Mouse (Mus musculus): ENCODE measurements around the gene Slc7a6.

Gene Slc7a6

GRCm38 (mm10) chr8:106157419-106157818 is 11.2 kb upstream of the Slc7a6 start:
- no peak for TF ChIP-seq GATA4 (IDR thresholded peaks at IDR 0.05; ENCODE audit: insufficient replicate concordance, low read length)

GRCm38 (mm10) chr8:106158381-106158780 is 10.3 kb upstream of the Slc7a6 start:
- no peak for TF ChIP-seq GATA4 (IDR thresholded peaks at IDR 0.05; ENCODE audit: insufficient replicate concordance, low read length)

- no peak for TF ChIP-seq GATA4 (IDR thresholded peaks at IDR 0.05; ENCODE audit: insufficient replicate concordance, low read length)
Observed at GRCm38 (mm10) chr8:106159876-106160275, 8.8 kb upstream of the Slc7a6 start.

- TF ChIP-seq GATA4 (IDR thresholded peaks at IDR 0.05; ENCODE audit: insufficient replicate concordance, low read length) = no peak
Observed at GRCm38 (mm10) chr8:106163251-106163650, 5.4 kb upstream of the Slc7a6 start.

- no peak for TF ChIP-seq GATA4 (IDR thresholded peaks at IDR 0.05; ENCODE audit: insufficient replicate concordance, low read length)
Observed at GRCm38 (mm10) chr8:106165460-106165859, 3.2 kb upstream of the Slc7a6 start.

GRCm38 (mm10) chr8:106169017-106169933 is 618 bp downstream of the Slc7a6 start:
- TF ChIP-seq GATA4 (IDR thresholded peaks at IDR 0.05; ENCODE audit: insufficient replicate concordance, low read length) = no peak

- no peak for TF ChIP-seq GATA4 (IDR thresholded peaks at IDR 0.05; ENCODE audit: insufficient replicate concordance, low read length)
Observed at GRCm38 (mm10) chr8:106169934-106170480, 1.4 kb downstream of the Slc7a6 start.

- TF ChIP-seq GATA4 (IDR thresholded peaks at IDR 0.05; ENCODE audit: insufficient replicate concordance, low read length) = no peak
Observed at GRCm38 (mm10) chr8:106173566-106173965, 4.9 kb downstream of the Slc7a6 start.

GRCm38 (mm10) chr8:106176891-106177290 is 8.2 kb downstream of the Slc7a6 start:
- TF ChIP-seq GATA4 (IDR thresholded peaks at IDR 0.05; ENCODE audit: insufficient replicate concordance, low read length) = no peak

- no peak for TF ChIP-seq GATA4 (IDR thresholded peaks at IDR 0.05; ENCODE audit: insufficient replicate concordance, low read length)
Observed at GRCm38 (mm10) chr8:106177594-106177993, 8.9 kb downstream of the Slc7a6 start.

- TF ChIP-seq GATA4 (IDR thresholded peaks at IDR 0.05; ENCODE audit: insufficient replicate concordance, low read length) = no peak
Observed at GRCm38 (mm10) chr8:106178428-106178827, 9.8 kb downstream of the Slc7a6 start.

GRCm38 (mm10) chr8:106185628-106186270 is 17.1 kb downstream of the Slc7a6 start:
- TF ChIP-seq GATA4 (IDR thresholded peaks at IDR 0.05; ENCODE audit: insufficient replicate concordance, low read length) = no peak

- no peak for TF ChIP-seq GATA4 (IDR thresholded peaks at IDR 0.05; ENCODE audit: insufficient replicate concordance, low read length)
Observed at GRCm38 (mm10) chr8:106186394-106186793, 17.7 kb downstream of the Slc7a6 start.

- TF ChIP-seq GATA4 (IDR thresholded peaks at IDR 0.05; ENCODE audit: insufficient replicate concordance, low read length) = no peak
Observed at GRCm38 (mm10) chr8:106189162-106189561, 20.5 kb downstream of the Slc7a6 start.

GRCm38 (mm10) chr8:106191639-106192038 is 23.0 kb downstream of the Slc7a6 start:
- no peak for TF ChIP-seq GATA4 (IDR thresholded peaks at IDR 0.05; ENCODE audit: insufficient replicate concordance, low read length)

- no peak for TF ChIP-seq GATA4 (IDR thresholded peaks at IDR 0.05; ENCODE audit: insufficient replicate concordance, low read length)
Observed at GRCm38 (mm10) chr8:106193162-106193561, 24.5 kb downstream of the Slc7a6 start.
